ENCODE assay signal across 8 mouse cellular contexts in genomic region chr12:32061090-32061930, GRCm38 (mm10). TPM values are rescaled to one million over a fixed set of nuclear protein-coding genes. Genes with fewer than 3 reads are reported as not detected.
DNase-seq lines count a peak whose midpoint lies in the region; ATAC-seq and TF ChIP-seq lines count a peak whose summit lies in the region.

Gene Prkar2b, minus strand, starts transcription at chr12:32061296.

- H3K27me3 ChIP-seq in E14TG2a.4 (ENCODE audit: insufficient read depth, low read length) = peaks cover 22% of the 10 kb centered on the region
- no peaks in the 10 kb centered on the region for H3K27me3 ChIP-seq in forebrain, embryonic 13.5 days
- 0 out of 2 replicates have a peak, but pooled peaks cover 4% of the 10 kb centered on the region for H3K27me3 ChIP-seq in liver, postnatal 0 days (ENCODE audit: insufficient read depth, low read length)
- no peaks in the 10 kb centered on the region for H3K27me3 ChIP-seq in neural tube, embryonic 14.5 days (ENCODE audit: control insufficient read depth, insufficient read depth, low read length)

- DNase-seq in c-Kit-positive CD71-positive TER-119-positive erythroid progenitor cells, embryonic 14.5 days (ENCODE audit: low spot score) = peak; percentile 89
- DNase-seq in heart, postnatal 10 days = peak; percentile 88 to 91
- peak; percentile 22 for DNase-seq in large intestine, adult 2 months (ENCODE audit: low read depth, low spot score)
- peak; percentile 95 for DNase-seq in liver, postnatal 0 days
- DNase-seq in testis, postnatal 10 days (ENCODE audit: low spot score) = peak; percentile 96

- peak within 1 kb of the TSS; percentile 71 for H3K4me2 ChIP-seq in forebrain, embryonic 13.5 days
- peak within 1 kb of the TSS; percentile 80 for H3K4me2 ChIP-seq in liver, postnatal 0 days (ENCODE audit: low read depth, low read length)
- H3K4me2 ChIP-seq in neural tube, embryonic 14.5 days (ENCODE audit: low read depth, low read length) = peak within 1 kb of the TSS; percentile 63

- intact Hi-C loops in heart, postnatal 10 days (cut with DNase I) = loop anchor here (2.0 kb wide), 1 partner anchor 83 kb away; no protein-coding TSS in a partner anchor

- under 1% methylated on average over 38 of the region's 64 CpGs for WGBS in forebrain, embryonic 13.5 days
- WGBS in large intestine, adult 2 months = 2% methylated on average over 61 of the region's 64 CpGs
- 5% methylated on average over 55 of the region's 64 CpGs for WGBS in liver, postnatal 0 days (ENCODE audit: insufficient replicate concordance)
- under 1% methylated on average over 51 of the region's 64 CpGs for WGBS in neural tube, embryonic 14.5 days

- H3K4me3 ChIP-seq in E14TG2a.4 (replicated peaks; ENCODE audit: low read length) = peak within 1 kb of the TSS; percentile 89
- H3K4me3 ChIP-seq in forebrain, embryonic 13.5 days = peak within 1 kb of the TSS; percentile 84
- peak within 1 kb of the TSS; percentile 76 for H3K4me3 ChIP-seq in liver, postnatal 0 days (ENCODE audit: low read depth, low read length)
- peak within 1 kb of the TSS; percentile 88 for H3K4me3 ChIP-seq in neural tube, embryonic 14.5 days (ENCODE audit: low read depth, low read length)

- TF ChIP-seq CTCF in E14TG2a.4 (conservative IDR thresholded peaks at IDR 0.05; ENCODE audit: low read length) = no peak
- TF ChIP-seq CTCF in liver, postnatal 0 days (IDR thresholded peaks at IDR 0.05; ENCODE audit: low read depth) = no peak

- H3K27ac ChIP-seq in forebrain, embryonic 13.5 days = peak within 1 kb of the TSS; percentile 98
- H3K27ac ChIP-seq in liver, postnatal 0 days (ENCODE audit: low read depth) = peak within 1 kb of the TSS; percentile 88
- H3K27ac ChIP-seq in neural tube, embryonic 14.5 days (ENCODE audit: low read depth, low read length) = peak within 1 kb of the TSS; percentile 98

- peak within 1 kb of the TSS; percentile 97 for H3K9ac ChIP-seq in forebrain, embryonic 13.5 days
- H3K9ac ChIP-seq in liver, postnatal 0 days (replicated peaks) = peak within 1 kb of the TSS; percentile 84
- peak within 1 kb of the TSS; percentile 93 for H3K9ac ChIP-seq in neural tube, embryonic 14.5 days (replicated peaks; ENCODE audit: low read depth, low read length)

- no peak for TF ChIP-seq EP300 in liver, postnatal 0 days (IDR thresholded peaks at IDR 0.05; ENCODE audit: low read depth)

- no peaks in the 10 kb centered on the region for H3K36me3 ChIP-seq in E14TG2a.4 (ENCODE audit: insufficient read depth, low read length)
- H3K36me3 ChIP-seq in forebrain, embryonic 13.5 days (ENCODE audit: poor library complexity, severe bottlenecking) = no peaks in the 10 kb centered on the region
- no peaks in the 10 kb centered on the region; the same call in 1 of the 2 replicates for H3K36me3 ChIP-seq in liver, postnatal 0 days (replicated peaks; ENCODE audit: insufficient read depth, low read length)
- no peaks in the 10 kb centered on the region for H3K36me3 ChIP-seq in neural tube, embryonic 14.5 days (ENCODE audit: control insufficient read depth, insufficient read depth, low read length)

- no peaks in the 10 kb centered on the region for H3K9me3 ChIP-seq in E14TG2a.4 (ENCODE audit: low read length)
- no peaks in the 10 kb centered on the region for H3K9me3 ChIP-seq in forebrain, embryonic 13.5 days (replicated peaks)
- H3K9me3 ChIP-seq in liver, postnatal 0 days (ENCODE audit: low read length) = no peaks in the 10 kb centered on the region
- H3K9me3 ChIP-seq in neural tube, embryonic 14.5 days (ENCODE audit: control insufficient read depth, low read length) = no peaks in the 10 kb centered on the region

- peak; percentile 96 for ATAC-seq in forebrain, embryonic 13.5 days
- peak; percentile 95 for ATAC-seq in liver, postnatal 0 days
- peak; percentile 94 for ATAC-seq in neural tube, embryonic 14.5 days (ENCODE audit: low read depth)

- H3K4me1 ChIP-seq in E14TG2a.4 (replicated peaks; ENCODE audit: low read depth, low read length) = peaks cover 10% of the 10 kb centered on the region
- peaks cover 39% of the 10 kb centered on the region for H3K4me1 ChIP-seq in forebrain, embryonic 13.5 days
- H3K4me1 ChIP-seq in liver, postnatal 0 days (ENCODE audit: insufficient read depth) = peaks cover 15% of the 10 kb centered on the region
- peaks cover 24% of the 10 kb centered on the region for H3K4me1 ChIP-seq in neural tube, embryonic 14.5 days (ENCODE audit: control insufficient read depth, insufficient read depth, low read length)

RNA-seq across cellular contexts. Expression of gene Prkar2b, which starts in this region (rescaled TPM):
- 65.4 and 70.5 TPM in 2 replicates for polyA plus RNA-seq in forebrain, embryonic 13.5 days (2015; fragmentation: Nextera tagmentation; extraction: Ambion mirVana)
- 10 to 100 TPM; 15.3 to 51.6 TPM for total RNA-seq in heart, postnatal 10 days (2021)
- 1.3 and 1.7 TPM in 2 replicates for polyA plus RNA-seq in large intestine, adult 2 months (2012; rRNA removed)
- 34.0 and 34.6 TPM in 2 replicates for polyA plus RNA-seq in liver, postnatal 0 days (2015; fragmentation: Nextera tagmentation; extraction: Ambion mirVana)
- polyA plus RNA-seq in neural tube, embryonic 14.5 days (2014; fragmentation: Nextera tagmentation; extraction: Ambion mirVana) = 157 and 162 TPM in 2 replicates

Comparison
In these comparisons a context has a peak if more than half of its experiments do, and no peak if none do; other contexts are left out.
1. Peak in every context shown above with its lines: DNase-seq, ATAC-seq, H3K4me3 ChIP-seq and H3K27ac ChIP-seq.
2. RNA of gene Prkar2b (polyA plus RNA-seq): 157 to 162 TPM in neural tube, embryonic 14.5 days, 65.4 to 70.5 TPM in forebrain, embryonic 13.5 days and 34.0 to 34.6 TPM in liver, postnatal 0 days; 1.3 to 1.7 TPM in large intestine, adult 2 months; every median in the first group is over 10 times any median in the second.
3. DNase-seq: peak in every context shown above with its lines; median percentile 96 in testis, postnatal 10 days; 95 in liver, postnatal 0 days; 90 in heart, postnatal 10 days; 89 in c-Kit-positive CD71-positive TER-119-positive erythroid progenitor cells, embryonic 14.5 days; 22 in large intestine, adult 2 months.